Mouse (Mus musculus) liver, embryonic 13.5 days (tissue): ENCODE data around the gene Esrrb. TPM values are rescaled to one million over a fixed set of nuclear protein-coding genes. Genes with fewer than 3 reads are reported as not detected.

Experiments used
- ATAC-seq: fragments of 200-750 bp; cut with Nextera tagmentation; 2 replicates; pipeline ENCODE4 v1.8.0; 2017; ENCODE audit warnings: low read depth, mild to moderate bottlenecking, moderate number of reproducible peaks, moderate library complexity
- DNase-seq: peaks from one replicate; pipeline ENCODE4 v3.0.0; 2022
- H3K27ac ChIP-seq: fragments of 300-500 bp; sonication (generic); 2 replicates; pipeline ENCODE4 v1.5.1; 2015; ENCODE audit warnings: moderate library complexity, mild to moderate bottlenecking, inconsistent platforms
- H3K27me3 ChIP-seq: fragments of 300-500 bp; sonication (generic); 2 replicates; pipeline ENCODE4 v1.6.1; 2015; ENCODE audit warnings: mild to moderate bottlenecking, inconsistent platforms
- H3K36me3 ChIP-seq: fragments of 300-500 bp; sonication (generic); 2 replicates; pipeline ENCODE4 v1.6.1; 2015; ENCODE audit warnings: mild to moderate bottlenecking, inconsistent platforms
- H3K4me1 ChIP-seq: fragments of 300-500 bp; sonication (generic); replicated peaks from 2 replicates; pipeline ENCODE4 v1.6.1; 2015; ENCODE audit warnings: inconsistent platforms
- H3K4me2 ChIP-seq: fragments of 300-500 bp; sonication (generic); 2 replicates; pipeline ENCODE4 v1.6.1; 2015; ENCODE audit warnings: inconsistent platforms, mild to moderate bottlenecking, moderate library complexity
- H3K4me3 ChIP-seq: fragments of 300-500 bp; sonication (generic); replicated peaks from 2 replicates; pipeline ENCODE4 v1.5.1; 2015; ENCODE audit warnings: mild to moderate bottlenecking, inconsistent platforms
- H3K9ac ChIP-seq: fragments of 300-500 bp; sonication (generic); 2 replicates; pipeline ENCODE4 v1.6.1; 2015; ENCODE audit warnings: mild to moderate bottlenecking, inconsistent platforms
- H3K9me3 ChIP-seq: fragments of 300-500 bp; sonication (generic); replicated peaks from 2 replicates; pipeline ENCODE4 v1.6.1; 2016; ENCODE audit warnings: inconsistent platforms
- WGBS: fragments of 180-500 bp; shearing (Covaris S2); methylation state at CpG from one replicate; pipeline ENCODE4 v1.1.7; 2015; ENCODE audit not compliant: insufficient replicate concordance; 5-methylcytosine and 5-hydroxymethylcytosine counted together
- polyA plus RNA-seq: library from polyadenylated mRNA; unstranded; fragments of >200 nt; fragmentation: Nextera tagmentation; extraction: Ambion mirVana; gene quantifications from 2 replicates; pipeline ENCODE4 v1.2.1, GENCODE M21; 2015

Gene Esrrb
- polyA plus RNA-seq, 1 experiment from 2014 or later, result not detected

DNA sequence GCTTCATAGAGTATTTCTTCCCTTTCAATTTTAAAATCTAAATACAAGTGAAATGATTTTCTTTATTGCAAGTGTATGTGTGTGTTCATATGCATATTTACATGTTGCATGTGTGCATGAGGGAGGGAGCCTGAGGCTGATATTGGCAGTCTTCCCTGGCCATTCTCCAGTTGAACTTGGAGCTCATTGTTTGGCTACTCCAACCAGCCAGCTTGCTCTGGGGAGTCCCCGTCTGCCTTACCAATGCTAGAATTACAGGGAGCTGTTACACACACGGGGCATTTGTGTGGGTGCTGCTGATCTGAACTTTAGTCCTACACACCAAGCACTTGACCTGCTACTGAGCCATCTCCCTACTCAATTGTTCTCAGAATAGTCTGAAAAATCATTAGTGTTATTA, 173.4 kb downstream of the Esrrb start:
- Histone ChIP-seq H3K4me1 (no peaks in the 10 kb centered on the region), H3K36me3 (no peaks in the 10 kb centered on the region), H3K27me3 (no peaks in the 10 kb centered on the region), H3K9me3 (no peaks in the 10 kb centered on the region), H3K4me2 (no peak overlapping the region), H3K27ac (no peak overlapping the region), H3K4me3 (no peak overlapping the region), H3K9ac (no peak overlapping the region)
- WGBS, result 69% methylated on average over 2 of the region's 2 CpGs
- no peak for ATAC-seq
- DNase-seq, result no peak

DNA sequence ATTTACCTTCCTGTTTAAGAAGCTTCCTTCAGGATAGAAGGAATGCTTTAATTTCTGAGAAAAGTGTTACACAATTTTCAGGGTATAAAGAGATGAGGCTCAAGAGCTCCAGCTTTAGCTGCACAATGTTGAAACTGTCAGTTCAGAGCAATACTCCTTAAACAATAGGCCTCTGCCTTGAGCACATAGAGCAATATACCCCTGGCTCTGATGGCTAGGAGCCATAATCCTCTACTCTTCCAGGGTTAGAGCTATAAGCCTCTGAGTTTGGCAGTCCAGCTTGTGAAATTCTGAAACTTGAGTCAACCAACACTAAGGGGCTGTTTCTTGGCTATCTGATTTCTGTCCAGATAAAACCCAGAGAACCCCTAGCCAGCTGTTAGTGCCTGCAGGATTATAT, 176.9 kb downstream of the Esrrb start:
- no peaks in the 10 kb centered on the region for H3K36me3 ChIP-seq
- H3K4me2 ChIP-seq, result no peak overlapping the region
- H3K4me1 ChIP-seq, result no peaks in the 10 kb centered on the region
- no peaks in the 10 kb centered on the region for H3K27me3 ChIP-seq
- ATAC-seq, result no peak
- H3K9ac ChIP-seq, result no peak overlapping the region
- H3K4me3 ChIP-seq, result no peak overlapping the region
- H3K27ac ChIP-seq, result no peak overlapping the region
- H3K9me3 ChIP-seq, result no peaks in the 10 kb centered on the region
- DNase-seq, result no peak

GRCm38 (mm10) chr12:86538711-86539110, 177.8 kb downstream of the Esrrb start:
- Histone ChIP-seq H3K4me1 (no peaks in the 10 kb centered on the region), H3K36me3 (no peaks in the 10 kb centered on the region), H3K27me3 (no peaks in the 10 kb centered on the region), H3K9me3 (no peaks in the 10 kb centered on the region), H3K4me3 (no peak overlapping the region), H3K4me2 (no peak overlapping the region), H3K27ac (no peak overlapping the region), H3K9ac (no peak overlapping the region)
- DNase-seq (no peak), ATAC-seq (no peak)
- WGBS, result 50% methylated on average over 4 of the region's 4 CpGs

DNA sequence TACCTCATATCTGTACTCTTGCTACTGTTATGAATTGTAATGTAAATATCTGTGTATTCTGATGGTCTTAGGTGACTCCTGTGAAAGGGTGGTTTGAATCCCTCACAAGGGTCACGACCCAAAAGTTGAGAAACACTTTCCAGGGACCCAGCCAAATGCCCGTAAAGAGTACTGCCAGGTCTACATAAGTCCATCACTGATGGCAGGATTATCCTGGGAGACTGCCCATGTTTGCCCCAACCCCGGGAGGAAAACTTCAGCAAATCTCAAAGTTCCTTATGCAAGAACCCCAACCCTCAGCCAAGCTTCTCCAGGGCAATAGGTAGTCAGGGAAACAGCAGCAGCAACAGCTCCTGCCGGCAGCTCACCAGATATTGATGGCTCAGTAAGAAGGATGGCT, 178.6 kb downstream of the Esrrb start:
- H3K36me3 ChIP-seq, result no peaks in the 10 kb centered on the region
- H3K27ac ChIP-seq, result no peak overlapping the region
- WGBS, result 49% methylated on average over 4 of the region's 4 CpGs
- no peak overlapping the region for H3K9ac ChIP-seq
- H3K4me3 ChIP-seq, result no peak overlapping the region
- H3K27me3 ChIP-seq, result no peaks in the 10 kb centered on the region
- no peaks in the 10 kb centered on the region for H3K9me3 ChIP-seq
- H3K4me1 ChIP-seq, result no peaks in the 10 kb centered on the region
- H3K4me2 ChIP-seq, result no peak overlapping the region
- DNase-seq (no peak), ATAC-seq (no peak)

DNA sequence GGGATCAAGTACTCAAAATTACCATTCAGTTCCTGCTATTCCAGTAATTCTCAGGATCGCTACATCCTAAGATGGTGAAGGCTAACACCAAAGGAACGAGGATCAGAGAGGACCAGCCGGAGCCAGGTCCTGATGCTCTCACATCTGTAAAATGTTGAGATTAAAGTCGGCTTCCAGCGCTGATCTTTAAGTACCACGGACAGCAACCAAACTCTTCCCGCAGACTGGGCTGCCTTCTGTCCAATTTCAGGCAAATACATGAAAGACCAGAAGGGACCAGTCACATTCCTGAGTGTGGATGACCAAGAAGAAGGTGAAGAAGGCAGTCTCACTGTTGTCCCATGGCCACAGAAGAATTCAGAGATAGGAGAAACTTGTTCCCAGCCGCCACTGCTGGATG, 186.9 kb downstream of the Esrrb start:
- Histone ChIP-seq H3K9ac (no peak overlapping the region), H3K4me1 (no peaks in the 10 kb centered on the region), H3K27me3 (no peaks in the 10 kb centered on the region), H3K4me2 (no peak overlapping the region), H3K36me3 (no peaks in the 10 kb centered on the region), H3K9me3 (no peaks in the 10 kb centered on the region), H3K4me3 (no peak overlapping the region), H3K27ac (no peak overlapping the region)
- DNase-seq (no peak), ATAC-seq (no peak)
- WGBS, result 19% methylated on average over 8 of the region's 8 CpGs

DNA sequence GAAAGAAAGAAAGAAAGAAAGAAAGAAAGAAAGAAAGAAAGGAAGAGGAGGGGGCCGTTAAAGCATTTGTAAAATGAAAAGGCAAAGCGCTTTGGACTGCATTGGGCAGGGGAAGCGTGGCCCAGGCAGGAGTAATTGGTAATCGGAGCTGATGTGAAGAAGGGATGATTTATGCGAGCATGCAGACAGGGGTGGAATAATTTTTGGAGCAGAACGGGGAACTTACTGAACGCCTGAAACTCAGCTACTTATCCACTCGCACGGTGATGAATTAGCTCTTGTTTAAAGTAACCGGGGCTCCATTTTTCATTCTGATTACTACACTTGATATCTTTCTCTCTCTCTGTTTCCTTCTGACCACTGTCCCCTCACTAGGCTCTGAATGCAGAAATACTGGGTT, 192.1 kb downstream of the Esrrb start:
- no peaks in the 10 kb centered on the region for H3K9me3 ChIP-seq
- ATAC-seq (no peak), DNase-seq (no peak)
- H3K4me1 ChIP-seq, result no peaks in the 10 kb centered on the region
- no peaks in the 10 kb centered on the region for H3K27me3 ChIP-seq
- H3K4me2 ChIP-seq, result no peak overlapping the region
- H3K9ac ChIP-seq, result no peak overlapping the region
- no peak overlapping the region for H3K4me3 ChIP-seq
- H3K36me3 ChIP-seq, result no peaks in the 10 kb centered on the region
- no peak overlapping the region for H3K27ac ChIP-seq
- 54% methylated on average over 10 of the region's 10 CpGs for WGBS

DNA sequence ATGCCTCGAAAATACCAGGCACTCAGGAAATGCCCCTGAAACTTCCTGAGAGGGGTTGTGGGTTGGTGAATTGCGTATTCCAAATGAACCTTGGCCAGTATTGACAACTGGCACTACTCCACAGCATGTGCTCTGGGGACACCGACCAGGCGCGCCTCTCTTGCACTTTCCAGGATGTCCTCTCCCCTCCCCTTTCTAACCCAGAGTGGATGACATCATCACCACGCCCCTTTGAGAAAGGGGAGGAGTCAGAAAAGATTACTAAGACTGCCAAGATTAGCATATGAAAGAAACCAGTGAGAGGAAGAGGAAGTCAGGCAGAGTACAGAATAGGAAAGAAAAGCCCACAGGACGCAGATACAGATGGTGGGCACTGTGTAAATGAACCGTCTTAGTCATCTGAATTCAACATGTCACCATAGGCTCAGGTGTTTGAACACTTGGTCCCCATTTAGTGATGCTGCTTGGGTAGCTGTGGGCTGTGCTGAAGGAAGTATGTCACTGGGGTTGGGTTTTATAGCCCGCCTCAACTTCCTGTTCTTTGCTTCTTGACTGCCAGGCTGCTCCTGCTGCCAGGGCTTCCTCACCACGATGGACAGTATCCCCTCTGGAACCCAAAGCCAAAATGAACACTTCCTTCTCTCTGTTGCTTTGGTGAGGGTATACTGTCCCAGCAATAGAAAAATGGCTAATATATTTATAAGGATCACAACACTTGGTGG, 196.0 kb downstream of the Esrrb start:
- H3K9ac ChIP-seq, result no peak overlapping the region
- H3K27ac ChIP-seq, result no peak overlapping the region
- H3K4me3 ChIP-seq, result no peak overlapping the region
- H3K4me1 ChIP-seq, result no peaks in the 10 kb centered on the region
- ATAC-seq (no peak), DNase-seq (peak; percentile 2)
- no peaks in the 10 kb centered on the region for H3K27me3 ChIP-seq
- H3K4me2 ChIP-seq, result no peak overlapping the region
- no peaks in the 10 kb centered on the region for H3K36me3 ChIP-seq
- WGBS, result 15% methylated on average over 10 of the region's 10 CpGs
- H3K9me3 ChIP-seq, result no peaks in the 10 kb centered on the region

DNA sequence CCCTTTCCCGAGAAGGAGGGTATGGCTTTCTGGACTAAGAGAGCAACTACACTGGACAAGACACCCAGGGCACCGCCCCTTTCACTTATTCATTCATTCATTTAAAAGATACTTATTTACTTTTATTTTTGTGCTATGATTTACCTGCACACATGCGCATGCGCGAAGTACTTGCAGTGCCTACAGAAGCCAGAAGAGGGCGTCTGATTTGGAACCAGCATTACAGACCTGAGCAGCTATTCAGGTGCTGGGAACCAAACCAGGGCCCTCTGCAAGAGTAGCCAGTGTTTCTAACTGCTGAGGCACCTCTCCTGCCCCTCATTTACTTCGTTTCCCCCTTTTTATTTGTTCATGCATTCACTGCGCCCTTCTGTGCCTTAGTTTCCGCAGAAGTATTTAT, 198.0 kb downstream of the Esrrb start:
- Histone ChIP-seq H3K4me1 (no peaks in the 10 kb centered on the region), H3K4me3 (no peak overlapping the region), H3K36me3 (no peaks in the 10 kb centered on the region), H3K9me3 (no peaks in the 10 kb centered on the region), H3K9ac (no peak overlapping the region), H3K4me2 (no peak overlapping the region), H3K27me3 (no peaks in the 10 kb centered on the region), H3K27ac (no peak overlapping the region)
- no peak for DNase-seq
- ATAC-seq, result no peak
- WGBS, result 77% methylated on average over 9 of the region's 9 CpGs

- Histone ChIP-seq H3K27ac (no peak overlapping the region), H3K36me3 (no peaks in the 10 kb centered on the region), H3K9me3 (no peaks in the 10 kb centered on the region), H3K27me3 (no peaks in the 10 kb centered on the region), H3K4me2 (no peak overlapping the region), H3K9ac (no peak overlapping the region), H3K4me1 (no peaks in the 10 kb centered on the region), H3K4me3 (no peak overlapping the region)
- no peak for DNase-seq
- ATAC-seq, result no peak
- 49% methylated on average over 3 of the region's 3 CpGs for WGBS
Observed at GRCm38 (mm10) chr12:86562705-86563104, 201.8 kb downstream of the Esrrb start.

DNA sequence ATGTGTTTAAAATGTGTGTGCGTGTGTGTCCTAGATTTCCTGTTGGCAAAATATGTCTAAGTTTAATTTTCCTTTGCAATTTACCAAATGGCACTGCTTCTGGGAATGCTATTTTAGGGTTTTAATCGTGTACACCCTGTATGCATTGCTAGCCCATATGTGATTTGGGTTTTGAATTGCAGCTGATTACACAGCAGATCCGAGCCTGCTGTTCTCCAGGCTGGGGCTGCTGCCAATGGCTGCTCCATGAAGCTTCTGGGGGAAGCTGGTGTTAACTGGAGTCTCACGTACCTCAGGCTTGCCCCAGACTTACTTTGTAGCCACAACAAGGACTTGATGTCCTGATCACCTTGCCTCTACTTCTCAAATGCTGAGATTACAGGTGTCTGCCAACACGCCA, 205.1 kb downstream of the Esrrb start:
- H3K4me2 ChIP-seq, result no peak overlapping the region
- H3K9ac ChIP-seq, result no peak overlapping the region
- no peaks in the 10 kb centered on the region for H3K4me1 ChIP-seq
- no peak overlapping the region for H3K4me3 ChIP-seq
- H3K27ac ChIP-seq, result no peak overlapping the region
- ATAC-seq (no peak), DNase-seq (no peak)
- H3K36me3 ChIP-seq, result no peaks in the 10 kb centered on the region
- no peaks in the 10 kb centered on the region for H3K9me3 ChIP-seq
- WGBS, result 57% methylated on average over 5 of the region's 5 CpGs
- H3K27me3 ChIP-seq, result no peaks in the 10 kb centered on the region
